Mouse (Mus musculus): ENCODE data around the gene Slc44a4. TPM values are rescaled to one million over a fixed set of nuclear protein-coding genes. Genes with fewer than 3 reads are reported as not detected.
"Not testable (repeated sequence)": the region's sequence is repeated elsewhere in the genome, so short reads cannot be mapped to it uniquely, and the experiment has no call there.

Gene Slc44a4
- total RNA-seq, 4 experiments from 2014 or later: 0.14 to 0.41 (median 0.34) TPM

- no peak for DNase-seq (ENCODE audit: low spot score in 2 of 2)
Measured at GRCm38 (mm10) chr17:34941344-34942041, 27.2 kb downstream of the Slc44a4 start.

DNA sequence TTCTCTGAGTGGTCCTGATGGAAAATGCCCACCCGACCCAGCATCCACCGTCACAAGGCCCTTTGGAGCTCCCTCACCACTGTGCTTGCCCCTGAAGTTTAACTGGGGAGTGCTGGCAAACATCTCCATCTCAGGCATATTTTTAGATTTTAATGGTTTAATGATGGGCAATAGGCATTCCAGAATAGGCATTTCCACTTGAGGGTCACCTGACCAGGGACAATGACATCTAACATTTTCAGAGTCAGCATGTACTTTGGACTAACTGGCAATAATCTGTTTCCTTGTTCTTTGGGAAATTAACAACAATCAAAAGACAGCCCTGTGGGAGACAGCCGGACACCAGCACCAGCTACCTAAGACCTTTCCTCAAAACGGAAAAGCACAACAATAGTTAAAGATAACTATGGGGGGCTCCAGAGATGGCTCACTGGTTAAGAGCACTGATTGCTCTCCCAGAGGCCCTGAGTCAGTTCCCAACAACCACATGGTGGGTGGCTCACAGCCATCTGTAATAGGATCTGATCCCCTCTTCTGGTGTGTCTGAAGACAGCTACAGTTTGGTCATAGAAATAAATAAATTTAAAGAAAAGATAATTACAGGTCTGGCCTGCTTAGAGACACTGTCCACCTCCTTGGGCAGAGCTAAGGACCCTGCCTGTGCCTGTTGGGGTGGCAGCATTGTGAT lies 29.0 kb downstream of the Slc44a4 start:
- DNase-seq (ENCODE audit: low spot score in 2 of 2): no peak

DNA sequence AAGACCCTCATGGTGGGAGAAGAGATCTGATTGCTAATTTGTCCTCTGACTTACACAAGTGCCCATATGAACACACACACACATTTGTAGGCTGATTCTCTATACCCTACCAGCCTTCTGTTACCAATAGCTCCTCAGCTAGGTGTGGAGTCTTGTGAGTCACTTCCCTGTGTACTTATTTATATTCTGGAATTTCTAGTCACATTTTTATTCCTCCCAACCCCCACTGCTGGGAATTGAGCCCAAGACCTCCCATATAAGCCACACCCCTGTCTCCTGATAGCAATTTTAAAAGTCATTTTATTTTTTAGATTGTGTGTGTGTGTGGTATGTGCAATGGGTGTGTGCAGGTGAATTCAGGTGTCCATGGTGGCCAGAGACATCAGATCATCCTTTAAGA lies 30.1 kb downstream of the Slc44a4 start:
- no peak for DNase-seq (ENCODE audit: low spot score in 2 of 2)

GRCm38 (mm10) chr17:34946486-34947140 lies 32.3 kb downstream of the Slc44a4 start:
- DNase-seq (ENCODE audit: low spot score in 2 of 2): no peak

GRCm38 (mm10) chr17:34947606-34948005 lies 33.3 kb downstream of the Slc44a4 start:
- no peak for DNase-seq (ENCODE audit: low spot score in 2 of 2)

- DNase-seq (ENCODE audit: low spot score in 2 of 2): not testable (repeated sequence)
Measured at GRCm38 (mm10) chr17:34948721-34949552, 34.7 kb downstream of the Slc44a4 start.

DNA sequence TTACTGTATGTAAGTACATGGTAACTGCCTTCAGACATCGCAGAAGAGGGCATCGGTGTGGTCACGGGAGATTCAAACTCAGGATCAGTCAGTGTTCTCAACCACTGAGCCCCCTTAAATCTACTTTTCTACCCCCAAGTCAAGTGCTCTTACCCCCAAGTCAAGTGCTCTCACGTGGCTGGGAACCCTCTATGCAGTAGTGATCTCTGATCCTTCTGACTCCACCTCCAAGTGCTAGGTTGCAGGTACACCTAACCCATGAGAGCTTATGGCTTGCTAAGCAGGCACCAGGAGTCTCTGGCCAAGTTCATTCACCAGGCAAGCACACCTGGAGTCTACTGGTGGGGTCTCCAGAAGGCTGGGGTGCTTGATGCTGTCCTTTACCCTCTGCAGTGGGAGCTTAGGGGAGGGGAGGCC lies 35.3 kb downstream of the Slc44a4 start:
- no peak for DNase-seq (ENCODE audit: low spot score in 2 of 2)

GRCm38 (mm10) chr17:34950514-34951455 lies 36.5 kb downstream of the Slc44a4 start:
- no peak for DNase-seq (ENCODE audit: low spot score in 2 of 2)

DNA sequence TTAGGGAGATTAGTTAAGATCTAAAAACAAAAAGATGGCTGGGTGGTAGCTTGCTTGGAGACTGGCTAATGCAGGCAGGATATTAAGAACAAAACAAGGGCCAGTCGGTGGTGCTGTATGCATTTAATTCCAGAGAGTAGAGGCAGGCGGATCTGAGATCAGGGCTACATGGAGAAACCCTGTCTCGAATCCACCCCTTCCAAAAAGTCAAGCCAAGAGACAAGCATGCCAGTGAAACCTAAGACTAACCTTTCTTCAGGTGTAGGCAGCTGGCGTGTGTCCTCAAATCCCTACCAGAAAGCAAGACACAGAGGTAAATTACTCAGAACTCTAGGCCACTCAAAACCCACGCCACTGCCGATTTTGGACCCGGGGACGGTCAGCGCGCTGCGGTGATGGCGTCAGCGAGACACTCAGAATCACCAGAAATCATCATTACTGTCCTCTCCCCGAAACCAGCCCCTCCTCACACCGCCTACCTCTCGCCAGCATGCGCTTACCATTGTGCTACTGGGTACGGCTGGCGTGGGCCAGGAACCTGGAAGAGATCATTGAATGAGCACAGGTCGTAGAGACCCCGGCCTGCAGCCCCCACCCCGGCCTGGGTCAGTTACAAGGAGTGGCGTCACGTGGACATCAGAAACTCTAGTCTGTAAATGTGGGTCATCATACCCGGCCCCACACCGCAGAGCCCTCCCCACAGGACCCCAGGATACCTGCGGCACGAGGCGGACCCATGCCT lies 37.5 kb downstream of the Slc44a4 start:
- peak in 1 of 2 experiments; percentile 51 for DNase-seq (ENCODE audit: low spot score in 2 of 2)

DNA sequence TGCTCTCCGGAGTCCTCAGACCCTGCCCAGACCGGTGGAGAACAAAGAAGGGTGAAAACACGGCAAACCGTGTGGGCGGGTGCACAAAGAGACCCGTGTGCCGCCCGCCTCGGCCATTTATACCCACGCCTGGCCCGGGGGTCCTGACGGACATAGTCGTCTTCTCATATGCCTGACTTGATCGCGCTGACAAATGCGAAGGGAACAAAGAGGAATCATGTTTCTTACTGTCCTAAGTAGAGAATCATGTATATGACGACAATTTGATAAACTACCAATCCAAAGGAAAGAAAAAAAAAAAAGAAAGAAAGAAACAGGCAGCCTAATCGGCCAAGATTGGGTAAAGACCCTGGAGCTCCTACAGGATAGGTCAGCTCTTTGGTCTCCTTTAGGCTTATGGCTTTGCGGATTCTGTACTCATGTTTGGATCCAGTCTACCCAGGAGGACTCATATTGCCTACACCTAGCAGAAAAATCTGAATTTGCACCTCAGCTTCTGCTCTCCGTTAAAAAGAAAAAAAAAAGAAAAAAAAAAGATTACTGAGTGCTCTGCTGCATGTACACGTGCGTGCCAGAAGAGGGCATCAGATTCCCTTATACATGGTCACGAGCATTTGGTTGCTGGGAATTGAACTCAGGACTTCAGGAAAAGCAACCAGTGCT lies 38.2 kb downstream of the Slc44a4 start:
- DNase-seq (ENCODE audit: low spot score in 2 of 2): peak in 1 of 2 experiments; percentile 79

DNA sequence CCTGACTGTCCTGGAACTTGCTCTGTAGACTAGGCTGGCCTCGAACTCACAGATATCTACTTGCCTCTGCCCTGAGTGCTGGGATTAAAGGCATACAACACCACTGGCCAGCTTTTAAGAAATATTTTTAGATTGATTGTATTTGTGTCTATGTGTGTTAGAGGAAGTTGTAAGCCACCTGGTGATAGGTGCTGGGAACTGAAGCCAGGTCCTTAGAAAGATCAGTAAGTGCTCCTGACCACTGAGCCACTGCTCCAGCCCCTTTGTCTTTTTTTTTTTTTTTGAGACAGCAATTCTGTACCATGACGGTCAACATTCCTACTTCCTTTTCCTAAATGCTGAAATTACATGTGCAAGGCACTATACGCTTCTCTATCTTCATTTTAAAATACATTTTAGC lies 39.0 kb downstream of the Slc44a4 start:
- DNase-seq (ENCODE audit: low spot score in 2 of 2): no peak

DNA sequence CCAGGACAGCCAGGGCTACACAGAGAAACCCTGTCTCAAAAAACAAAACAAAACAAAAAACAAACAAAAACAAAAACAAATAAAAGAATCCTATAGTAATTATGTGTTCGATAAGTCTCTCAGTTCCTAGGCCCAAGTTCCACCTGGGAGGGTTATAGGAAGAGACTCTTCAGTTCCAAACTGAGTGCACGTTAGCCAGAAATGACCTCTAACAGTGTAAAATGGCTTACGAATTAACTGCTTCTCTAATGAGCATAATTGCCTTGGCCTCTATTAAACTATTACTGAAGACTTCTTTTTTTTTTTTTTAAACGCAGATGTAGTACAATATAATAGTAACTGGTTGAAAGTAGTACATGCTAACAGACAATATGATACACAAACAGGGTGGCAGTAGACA lies 39.6 kb downstream of the Slc44a4 start:
- DNase-seq (ENCODE audit: low spot score in 2 of 2): no peak

GRCm38 (mm10) chr17:34954831-34955230 lies 40.6 kb downstream of the Slc44a4 start:
- DNase-seq (ENCODE audit: low spot score in 2 of 2): no peak

- DNase-seq (ENCODE audit: low spot score in 2 of 2): no peak
Measured at GRCm38 (mm10) chr17:34955884-34956283, 41.6 kb downstream of the Slc44a4 start.

DNA sequence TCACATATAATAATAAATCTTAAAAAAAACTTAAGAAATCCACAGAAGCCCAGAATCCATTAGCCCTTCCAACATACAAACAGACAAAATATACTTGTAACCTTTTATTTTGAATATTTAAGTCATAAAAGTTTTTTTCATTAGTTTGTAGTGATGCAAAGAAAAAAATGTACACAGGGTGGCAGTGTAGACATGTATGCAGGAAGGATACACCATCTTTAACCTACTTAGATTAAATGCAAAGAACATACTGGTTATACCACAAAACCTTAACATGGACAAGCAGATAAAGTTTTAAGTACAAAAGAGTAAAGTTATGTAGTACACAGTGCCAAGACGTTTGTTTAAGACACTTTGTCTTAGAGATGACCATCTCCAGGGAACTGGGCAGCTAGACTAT lies 42.1 kb downstream of the Slc44a4 start:
- no peak for DNase-seq (ENCODE audit: low spot score in 2 of 2)

GRCm38 (mm10) chr17:34957291-34957690 lies 43.0 kb downstream of the Slc44a4 start:
- not testable (repeated sequence) for DNase-seq (ENCODE audit: low spot score in 2 of 2)

DNA sequence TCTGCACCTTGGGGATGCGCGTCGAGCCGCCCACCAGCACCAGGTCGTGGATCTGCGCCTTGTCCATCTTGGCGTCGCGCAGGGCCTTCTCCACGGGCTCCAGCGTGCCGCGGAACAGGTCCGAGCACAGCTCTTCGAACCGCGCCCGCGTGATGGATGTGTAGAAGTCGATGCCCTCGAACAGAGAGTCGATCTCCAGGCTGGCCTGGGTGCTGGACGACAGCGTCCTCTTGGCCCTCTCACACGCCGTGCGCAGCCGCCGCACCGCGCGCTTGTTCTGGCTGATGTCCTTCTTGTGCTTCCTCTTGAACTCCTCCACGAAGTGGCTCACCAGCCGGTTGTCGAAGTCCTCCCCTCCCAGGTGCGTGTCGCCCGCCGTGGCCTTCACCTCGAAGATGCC lies 43.7 kb downstream of the Slc44a4 start:
- DNase-seq (ENCODE audit: low spot score in 2 of 2): not testable (repeated sequence)

GRCm38 (mm10) chr17:34958734-34959129 lies 44.5 kb downstream of the Slc44a4 start:
- DNase-seq (ENCODE audit: low spot score in 2 of 2): not testable (repeated sequence)

DNA sequence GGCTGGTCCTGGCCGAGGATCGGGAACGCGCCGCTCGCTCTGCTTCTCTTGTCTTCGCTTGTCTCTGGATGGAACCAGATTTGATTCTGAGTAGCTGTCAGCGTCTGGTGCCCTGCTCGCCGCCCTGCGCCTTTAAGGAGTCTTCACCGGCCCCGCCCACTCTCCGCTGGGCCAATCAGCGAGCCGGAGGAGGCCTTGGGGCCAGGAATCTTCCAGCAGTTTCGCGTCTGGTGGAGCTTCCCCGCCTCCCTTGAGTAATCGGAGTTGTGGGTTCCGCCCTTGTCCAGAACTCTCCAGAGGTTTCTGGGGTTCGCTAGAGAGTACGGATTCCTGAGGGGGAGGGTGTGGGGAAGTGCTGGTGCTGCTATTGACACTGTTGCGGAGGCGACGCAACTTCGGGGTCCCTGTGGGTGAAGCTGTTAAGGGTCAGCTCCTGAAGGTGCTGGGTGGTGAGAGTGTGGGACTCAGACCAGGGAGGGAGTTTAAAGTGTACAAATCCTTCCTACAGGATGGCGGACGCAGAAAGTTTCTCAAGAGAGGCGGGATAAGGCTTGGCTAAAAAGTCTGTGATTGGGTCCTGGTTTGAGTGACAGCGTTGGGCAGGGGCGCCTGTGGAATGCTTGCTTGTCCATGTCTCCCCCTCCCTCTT lies 45.0 kb downstream of the Slc44a4 start, which contains the start of gene Hspa1b:
Gene Hspa1b (minus strand): TSS at position 109 of the 649 bp plus-strand sequence.
- peak; percentile 74 to 82 for DNase-seq (ENCODE audit: low spot score in 2 of 2)

All from layer of hippocampus, adult 8-10 months (tissue).